Mouse (Mus musculus): Measurements from ENCODE around the gene Ano1.

The Ano1 gene

GRCm38 (mm10) chr7:144764537-144765282, 12.9 kb upstream of the Ano1 start:
- DNase-seq: peak; percentile 19

- DNase-seq: no peak
These were observed 12.2 kb upstream of the Ano1 start for GRCm38 (mm10) chr7:144764013-144764412.

- DNase-seq: no peak
These were observed 10.9 kb upstream of the Ano1 start for GRCm38 (mm10) chr7:144762496-144763235.

- DNase-seq: no peak
These were observed 8.5 kb upstream of the Ano1 start for GRCm38 (mm10) chr7:144760228-144760627.

- DNase-seq: no peak
These were observed 7.7 kb upstream of the Ano1 start for GRCm38 (mm10) chr7:144759455-144759854.

- no peak for DNase-seq
These were observed 4.0 kb upstream of the Ano1 start for GRCm38 (mm10) chr7:144755511-144756378.

- peak; percentile 31 for DNase-seq
These were observed 2.9 kb upstream of the Ano1 start for GRCm38 (mm10) chr7:144754722-144755121.

- no peak for DNase-seq
These were observed 1.9 kb upstream of the Ano1 start for GRCm38 (mm10) chr7:144753657-144754031.

GRCm38 (mm10) chr7:144752919-144753656, 1.3 kb upstream of the Ano1 start:
- no peak for DNase-seq

- DNase-seq: no peak
These were observed 4.0 kb downstream of the Ano1 start for GRCm38 (mm10) chr7:144747756-144748155.

GRCm38 (mm10) chr7:144746466-144746865, 5.3 kb downstream of the Ano1 start:
- DNase-seq: no peak

- DNase-seq: no peak
These were observed 7.9 kb downstream of the Ano1 start for GRCm38 (mm10) chr7:144743874-144744273.

GRCm38 (mm10) chr7:144740643-144741042, 11.1 kb downstream of the Ano1 start:
- DNase-seq: no peak

GRCm38 (mm10) chr7:144739810-144740209, 12.0 kb downstream of the Ano1 start:
- DNase-seq: no peak

- DNase-seq: no peak
These were observed 13.4 kb downstream of the Ano1 start for GRCm38 (mm10) chr7:144738357-144738798.

GRCm38 (mm10) chr7:144731897-144732291, 19.9 kb downstream of the Ano1 start:
- no peak for DNase-seq

GRCm38 (mm10) chr7:144731182-144731896, 20.4 kb downstream of the Ano1 start:
- DNase-seq: no peak

- DNase-seq: no peak
These were observed 27.5 kb downstream of the Ano1 start for GRCm38 (mm10) chr7:144724283-144724682.

GRCm38 (mm10) chr7:144719956-144720355, 31.8 kb downstream of the Ano1 start:
- no peak for DNase-seq

GRCm38 (mm10) chr7:144717736-144718135, 34.0 kb downstream of the Ano1 start:
- DNase-seq: no peak

GRCm38 (mm10) chr7:144697870-144698269, 53.9 kb downstream of the Ano1 start:
- DNase-seq: no peak

All from kidney, adult 11 months (tissue).